11 mouse cellular contexts compared by ENCODE assay signal in the genomic region with DNA sequence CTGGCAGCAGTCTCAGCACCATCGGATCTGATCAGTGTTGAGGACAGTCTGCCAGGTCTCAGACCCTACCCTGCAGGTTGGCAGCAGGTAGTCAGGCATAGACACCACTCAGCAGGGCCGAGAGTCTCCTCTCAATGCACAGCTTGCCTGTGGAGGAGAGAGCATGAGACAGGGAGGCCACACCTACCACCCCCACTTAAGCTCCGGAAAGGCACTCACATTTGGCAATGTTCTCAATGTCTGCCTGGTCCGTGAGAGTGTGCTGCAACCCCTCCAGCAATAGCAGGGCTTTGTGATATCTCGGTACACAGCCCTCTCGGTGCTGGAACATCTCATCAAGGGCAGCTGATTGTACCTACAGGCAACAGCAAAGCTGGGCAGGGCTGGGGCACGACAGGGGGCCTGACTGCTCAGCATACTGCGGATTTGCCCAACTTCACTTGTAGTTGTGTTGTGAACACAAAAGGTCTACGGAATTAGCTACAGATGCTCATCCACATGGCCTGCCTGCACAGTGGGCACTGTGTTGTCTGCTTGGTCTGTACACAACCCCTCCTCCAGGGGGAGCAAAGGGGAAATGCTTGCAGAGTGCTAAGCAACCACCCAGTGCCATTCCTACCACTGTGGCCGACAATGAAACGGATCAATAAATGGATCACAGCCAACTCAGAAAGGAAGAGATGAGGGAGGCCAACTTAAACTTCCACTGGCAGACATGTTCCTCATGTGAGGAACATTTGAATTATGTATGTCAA. TPM values are rescaled to one million over a fixed set of nuclear protein-coding genes. Genes with fewer than 3 reads are reported as not detected.
A peak's percentile ranks its signal among the peaks of the same experiment; 100 is the strongest.
DNase-seq lines count a peak whose midpoint lies in the region; ATAC-seq lines count a peak whose summit lies in the region.
"Had no signal": no experiment of that assay in that cellular context is flagged by ENCODE, and none has a peak within 500 bp of the region (broad histone marks: within the 10 kb centered on the region; RNA-seq: fewer than 3 reads in every experiment).

No protein-coding gene starts in this region.

- no peaks in the 10 kb centered on the region for H3K27me3 ChIP-seq in heart, embryonic 15.5 days
- no peaks in the 10 kb centered on the region for H3K27me3 ChIP-seq in heart, embryonic 11.5 days (ENCODE audit: control insufficient read depth, insufficient read depth, low read length)

- H3K4me1 ChIP-seq in heart, embryonic 15.5 days (replicated peaks) = peaks cover 2% of the 10 kb centered on the region; the same call in 1 of the 2 replicates
- H3K4me1 ChIP-seq in heart, embryonic 11.5 days (ENCODE audit: control insufficient read depth, insufficient read depth, low read length) = no peaks in the 10 kb centered on the region

- no peak overlapping the region for H3K4me3 ChIP-seq in heart, embryonic 15.5 days
- no peak overlapping the region for H3K4me3 ChIP-seq in heart, embryonic 11.5 days (ENCODE audit: low read depth, low read length)
- H3K4me3 ChIP-seq: hindbrain, embryonic 10.5 days; limb, embryonic 10.5 days; myocyte had no signal

- ATAC-seq in heart, embryonic 15.5 days (replicated peaks; ENCODE audit: insufficient number of reproducible peaks, insufficient read depth, low FRiP score, low read depth) = no peak
- ATAC-seq in heart, embryonic 11.5 days (replicated peaks; ENCODE audit: insufficient number of reproducible peaks, low FRiP score, low TSS enrichment) = no peak
- ATAC-seq in megakaryocyte progenitor cell, adult 5-6 weeks (replicated peaks; ENCODE audit: poor library complexity) = peak; percentile 49

- no peak overlapping the region for H3K9ac ChIP-seq in heart, embryonic 15.5 days
- no peak overlapping the region for H3K9ac ChIP-seq in heart, embryonic 11.5 days (ENCODE audit: low read depth, low read length)

- H3K36me3 ChIP-seq in heart, embryonic 15.5 days = peaks cover 61% of the 10 kb centered on the region
- peaks cover 38% of the 10 kb centered on the region for H3K36me3 ChIP-seq in heart, embryonic 11.5 days (ENCODE audit: control insufficient read depth, insufficient read depth, low read length)

- H3K27ac ChIP-seq in heart, embryonic 15.5 days = peak overlapping the region; percentile 51
- H3K27ac ChIP-seq in heart, embryonic 11.5 days (ENCODE audit: low read depth, low read length) = no peak overlapping the region
- H3K27ac ChIP-seq: hindbrain, embryonic 10.5 days; limb, embryonic 10.5 days had no signal

- WGBS in heart, embryonic 15.5 days = 73% methylated on average over 11 of the region's 11 CpGs
- WGBS in heart, embryonic 11.5 days (ENCODE audit: insufficient replicate concordance) = 88% methylated on average over 11 of the region's 11 CpGs

- H3K9me3 ChIP-seq in heart, embryonic 15.5 days (replicated peaks) = no peaks in the 10 kb centered on the region
- no peaks in the 10 kb centered on the region for H3K9me3 ChIP-seq in heart, embryonic 11.5 days (replicated peaks; ENCODE audit: control insufficient read depth, low read length)
- H3K9me3 ChIP-seq: hindbrain, embryonic 10.5 days; limb, embryonic 10.5 days had no signal

- H3K4me2 ChIP-seq in heart, embryonic 15.5 days = no peak overlapping the region
- no peak overlapping the region for H3K4me2 ChIP-seq in heart, embryonic 11.5 days

- peak; percentile 21 for DNase-seq in retina, postnatal 1 day
- DNase-seq in retina, embryonic 14.5 days (ENCODE audit: low spot score) = no peak
- DNase-seq in cerebellum, adult 18-20 months = peak; percentile 45 to 46
- no peak for DNase-seq in adrenal gland, postnatal 14 days
- no peak for DNase-seq in natural killer cell, adult 2 months (ENCODE audit: low spot score in 2 of 2)

RNA-seq across cellular contexts. Expression of a gene that starts 5.8 kb away (rescaled TPM):
- 27.2 and 34.2 TPM in 2 replicates for polyA plus RNA-seq in heart, embryonic 15.5 days (2015; fragmentation: Nextera tagmentation; extraction: Ambion mirVana)
- 19.6 and 23.2 TPM in 2 replicates for polyA plus RNA-seq in heart, embryonic 11.5 days (2014; fragmentation: Nextera tagmentation; extraction: Ambion mirVana)
- 20.1 and 22.3 TPM in 2 replicates for total RNA-seq in megakaryocyte progenitor cell, adult 5-6 weeks (2015)
- total RNA-seq in megakaryocyte progenitor cell, adult 5-6 weeks (2017) = 60.3 and 68.1 TPM in 2 replicates
- total RNA-seq in adrenal gland, postnatal 14 days (2021) = 38.5 and 45.8 TPM in 2 replicates

RNA-seq across cellular contexts. Expression of a gene that starts 15.7 kb away (rescaled TPM):
- polyA plus RNA-seq in heart, embryonic 15.5 days (2015; fragmentation: Nextera tagmentation; extraction: Ambion mirVana) = 22.9 and 35.7 TPM in 2 replicates
- polyA plus RNA-seq in heart, embryonic 11.5 days (2014; fragmentation: Nextera tagmentation; extraction: Ambion mirVana) = 29.2 and 30.4 TPM in 2 replicates
- 94.1 and 115 TPM in 2 replicates for total RNA-seq in megakaryocyte progenitor cell, adult 5-6 weeks (2015)
- total RNA-seq in megakaryocyte progenitor cell, adult 5-6 weeks (2017) = 41.0 and 41.7 TPM in 2 replicates
- 84.7 and 85.3 TPM in 2 replicates for total RNA-seq in adrenal gland, postnatal 14 days (2021)

RNA-seq across cellular contexts. Expression of a gene that starts 23.6 kb away (rescaled TPM):
- polyA plus RNA-seq in heart, embryonic 15.5 days (2015; fragmentation: Nextera tagmentation; extraction: Ambion mirVana) = 9.2 and 15.9 TPM in 2 replicates
- 17.1 and 18.7 TPM in 2 replicates for polyA plus RNA-seq in heart, embryonic 11.5 days (2014; fragmentation: Nextera tagmentation; extraction: Ambion mirVana)
- total RNA-seq in megakaryocyte progenitor cell, adult 5-6 weeks (2015) = 13.7 and 16.4 TPM in 2 replicates
- 4.1 and 5.9 TPM in 2 replicates for total RNA-seq in megakaryocyte progenitor cell, adult 5-6 weeks (2017)
- total RNA-seq in adrenal gland, postnatal 14 days (2021) = 49.0 and 50.7 TPM in 2 replicates

RNA-seq across cellular contexts. Expression of a gene that starts 53.3 kb away (rescaled TPM):
- 23.1 and 26.7 TPM in 2 replicates for polyA plus RNA-seq in heart, embryonic 15.5 days (2015; fragmentation: Nextera tagmentation; extraction: Ambion mirVana)
- polyA plus RNA-seq in heart, embryonic 11.5 days (2014; fragmentation: Nextera tagmentation; extraction: Ambion mirVana) = 30.2 and 32.6 TPM in 2 replicates
- total RNA-seq in megakaryocyte progenitor cell, adult 5-6 weeks (2015) = 53.7 and 69.4 TPM in 2 replicates
- total RNA-seq in megakaryocyte progenitor cell, adult 5-6 weeks (2017) = 61.3 and 76.2 TPM in 2 replicates
- 20.0 and 23.0 TPM in 2 replicates for total RNA-seq in adrenal gland, postnatal 14 days (2021)

RNA-seq across cellular contexts. Expression of a gene that starts 53.5 kb away (rescaled TPM):
- 12.9 and 17.4 TPM in 2 replicates for polyA plus RNA-seq in heart, embryonic 15.5 days (2015; fragmentation: Nextera tagmentation; extraction: Ambion mirVana)
- polyA plus RNA-seq in heart, embryonic 11.5 days (2014; fragmentation: Nextera tagmentation; extraction: Ambion mirVana) = 20.9 and 27.1 TPM in 2 replicates
- total RNA-seq in megakaryocyte progenitor cell, adult 5-6 weeks (2015) = 29.8 and 30.4 TPM in 2 replicates
- 27.4 and 32.9 TPM in 2 replicates for total RNA-seq in megakaryocyte progenitor cell, adult 5-6 weeks (2017)
- total RNA-seq in adrenal gland, postnatal 14 days (2021) = 5.9 and 6.0 TPM in 2 replicates

Comparison
In these comparisons a context has a peak if more than half of its experiments do, and no peak if none do; other contexts are left out.
1. DNase-seq: peak in retina, postnatal 1 day (single experiment) and cerebellum, adult 18-20 months (2 of 2); none in retina, embryonic 14.5 days (single experiment), adrenal gland, postnatal 14 days (single experiment) and natural killer cell, adult 2 months (0 of 2).